Mouse (Mus musculus) forebrain, embryonic 16.5 days (tissue): ENCODE measurements at regions not wholly inside any gene's neighbourhood (a gene's known extent, or its start where the extent isn't known, plus 50 kb on each side); places are given as distances from the start of the nearest gene placed in this dataset.
"Not testable (repeated sequence)": the region's sequence is repeated elsewhere in the genome, so short reads cannot be mapped to it uniquely, and the experiment has no call there.

ENCODE experiments used
- ATAC-seq: fragments of 200-750 bp; cut with Nextera tagmentation; 2 replicates; pipeline ENCODE4 v1.8.0; 2017; ENCODE audit warnings: mild to moderate bottlenecking, moderate library complexity
- H3K27ac ChIP-seq: fragments of 300-500 bp; sonication (generic); 2 replicates; pipeline ENCODE4 v1.5.1; 2014; ENCODE audit warnings: low read length, control low read depth
- H3K27me3 ChIP-seq: fragments of 300-500 bp; sonication (generic); replicated peaks from 2 replicates; pipeline ENCODE4 v1.6.1; 2014; ENCODE audit warnings: low read length; ENCODE audit not compliant: control insufficient read depth, insufficient read depth
- H3K36me3 ChIP-seq: fragments of 300-500 bp; sonication (generic); 2 replicates; pipeline ENCODE4 v1.6.1; 2014; ENCODE audit not compliant: control insufficient read depth, insufficient read depth
- H3K4me1 ChIP-seq: fragments of 300-500 bp; sonication (generic); replicated peaks from 2 replicates; pipeline ENCODE4 v1.6.1; 2014; ENCODE audit warnings: low read length; ENCODE audit not compliant: control insufficient read depth, insufficient read depth
- H3K4me2 ChIP-seq: fragments of 300-500 bp; sonication (generic); 2 replicates; pipeline ENCODE4 v1.6.1; 2014; ENCODE audit warnings: mild to moderate bottlenecking, low read length, control low read depth
- H3K4me3 ChIP-seq: fragments of 300-500 bp; sonication (generic); replicated peaks from 2 replicates; pipeline ENCODE4 v1.5.1; 2014; ENCODE audit warnings: mild to moderate bottlenecking, low read length, control low read depth
- H3K9ac ChIP-seq: fragments of 300-500 bp; sonication (generic); replicated peaks from 2 replicates; pipeline ENCODE4 v1.6.1; 2014; ENCODE audit warnings: low read depth, low read length, control low read depth
- H3K9me3 ChIP-seq: fragments of 300-500 bp; sonication (generic); 2 replicates; pipeline ENCODE4 v1.6.1; 2016; ENCODE audit warnings: low read length; ENCODE audit not compliant: control insufficient read depth
- WGBS: fragments of 180-500 bp; shearing (Covaris S2); extraction: QIAGEN DNeasy Blood & Tissue Kit; methylation state at CpG from one replicate; pipeline ENCODE4 v1.1.7; 2014; 5-methylcytosine and 5-hydroxymethylcytosine counted together

- no peaks in the 10 kb centered on the region for H3K27me3 ChIP-seq
- no peak overlapping the region for H3K27ac ChIP-seq
- H3K9me3 ChIP-seq = no peaks in the 10 kb centered on the region
- H3K36me3 ChIP-seq = no peaks in the 10 kb centered on the region
- H3K4me2 ChIP-seq = no peak overlapping the region
- no peak for ATAC-seq
- H3K9ac ChIP-seq = no peak overlapping the region
- H3K4me1 ChIP-seq = no peaks in the 10 kb centered on the region
- H3K4me3 ChIP-seq = no peak overlapping the region
- 71% methylated on average over 8 of the region's 8 CpGs for WGBS
These were observed 160.8 kb upstream of the Tab2 start for GRCm38 (mm10) chr10:8116821-8117220.

GRCm38 (mm10) chr10:8114932-8115331 lies 158.9 kb upstream of the Tab2 start:
- not testable (repeated sequence) for H3K27me3 ChIP-seq, H3K4me2 ChIP-seq
- WGBS = 52% methylated on average over 5 of the region's 5 CpGs

GRCm38 (mm10) chr10:8114530-8114929 lies 158.5 kb upstream of the Tab2 start:
- 53% methylated on average over 3 of the region's 3 CpGs for WGBS
- H3K27ac ChIP-seq = no peak overlapping the region
- no peaks in the 10 kb centered on the region for H3K4me1 ChIP-seq
- H3K4me2 ChIP-seq = no peak overlapping the region
- no peaks in the 10 kb centered on the region for H3K27me3 ChIP-seq
- no peak overlapping the region for H3K9ac ChIP-seq
- H3K36me3 ChIP-seq = no peaks in the 10 kb centered on the region
- H3K9me3 ChIP-seq = no peaks in the 10 kb centered on the region
- no peak for ATAC-seq
- no peak overlapping the region for H3K4me3 ChIP-seq

More at GRCm38 (mm10) chr10:8114932-8115331, 158.9 kb upstream of the Tab2 start:
- H3K9ac ChIP-seq, ATAC-seq, H3K9me3 ChIP-seq, H3K36me3 ChIP-seq, H3K27ac ChIP-seq, H3K4me3 ChIP-seq, H3K4me1 ChIP-seq: not testable (repeated sequence)

GRCm38 (mm10) chr10:8100489-8100888 lies 144.5 kb upstream of the Tab2 start:
- no peaks in the 10 kb centered on the region for H3K27me3 ChIP-seq
- H3K9me3 ChIP-seq = peaks cover 4% of the 10 kb centered on the region; the same call in 1 of the 2 replicates
- no peak overlapping the region for H3K4me2 ChIP-seq
- 90% methylated on average over 6 of the region's 6 CpGs for WGBS
- no peak overlapping the region for H3K27ac ChIP-seq
- no peak for ATAC-seq
- H3K4me3 ChIP-seq = no peak overlapping the region
- no peaks in the 10 kb centered on the region for H3K4me1 ChIP-seq
- no peaks in the 10 kb centered on the region for H3K36me3 ChIP-seq
- H3K9ac ChIP-seq = no peak overlapping the region

- H3K4me3 ChIP-seq = no peak overlapping the region
- no peaks in the 10 kb centered on the region for H3K36me3 ChIP-seq
- H3K9ac ChIP-seq = no peak overlapping the region
- H3K27ac ChIP-seq = no peak overlapping the region
- H3K9me3 ChIP-seq = peaks cover 2% of the 10 kb centered on the region; the same call in 1 of the 2 replicates
- WGBS = 19% methylated on average over 2 of the region's 2 CpGs
- H3K4me2 ChIP-seq = no peak overlapping the region
- H3K27me3 ChIP-seq = no peaks in the 10 kb centered on the region
- H3K4me1 ChIP-seq = peaks cover 4% of the 10 kb centered on the region; the same call in 1 of the 2 replicates
- ATAC-seq = no peak
These were observed 139.9 kb upstream of the Tab2 start for GRCm38 (mm10) chr10:8095924-8096323.

- Histone ChIP-seq H3K9ac (no peak overlapping the region), H3K4me1 (peaks cover 4% of the 10 kb centered on the region; the same call in 1 of the 2 replicates), H3K27me3 (no peaks in the 10 kb centered on the region), H3K4me3 (no peak overlapping the region), H3K36me3 (no peaks in the 10 kb centered on the region), H3K27ac (no peak overlapping the region), H3K9me3 (peaks cover 2% of the 10 kb centered on the region; the same call in 1 of the 2 replicates), H3K4me2 (no peak overlapping the region)
- ATAC-seq = no peak
- 85% methylated on average over 3 of the region's 3 CpGs for WGBS
These were observed 139.2 kb upstream of the Tab2 start for GRCm38 (mm10) chr10:8095206-8095605.

- no peaks in the 10 kb centered on the region for H3K9me3 ChIP-seq
- no peaks in the 10 kb centered on the region for H3K36me3 ChIP-seq
- H3K27me3 ChIP-seq = no peaks in the 10 kb centered on the region
- no peak overlapping the region for H3K4me3 ChIP-seq
- H3K4me2 ChIP-seq = no peak overlapping the region
- ATAC-seq = peak; percentile 23; the same call in 1 of the 2 replicates
- 34% methylated on average over 8 of the region's 8 CpGs for WGBS
- H3K4me1 ChIP-seq = peaks cover 7% of the 10 kb centered on the region; the same call in 1 of the 2 replicates
- no peak overlapping the region for H3K27ac ChIP-seq
- no peak overlapping the region for H3K9ac ChIP-seq
These were observed 136.0 kb upstream of the Tab2 start for GRCm38 (mm10) chr10:8091871-8092552.

- Histone ChIP-seq H3K4me3 (no peak overlapping the region), H3K4me2 (no peak overlapping the region), H3K36me3 (no peaks in the 10 kb centered on the region), H3K9ac (no peak overlapping the region), H3K27me3 (no peaks in the 10 kb centered on the region), H3K9me3 (no peaks in the 10 kb centered on the region), H3K4me1 (peaks cover 7% of the 10 kb centered on the region; the same call in 1 of the 2 replicates), H3K27ac (no peak overlapping the region)
- ATAC-seq = no peak
- WGBS = 3% methylated on average over 9 of the region's 9 CpGs
These were observed 133.3 kb upstream of the Tab2 start for GRCm38 (mm10) chr10:8089296-8089695.

- no peaks in the 10 kb centered on the region for H3K27me3 ChIP-seq
- H3K9ac ChIP-seq = no peak overlapping the region
- H3K9me3 ChIP-seq = no peaks in the 10 kb centered on the region
- WGBS = 69% methylated on average over 3 of the region's 3 CpGs
- peaks cover 7% of the 10 kb centered on the region; the same call in 1 of the 2 replicates for H3K4me1 ChIP-seq
- no peak for ATAC-seq
- H3K4me3 ChIP-seq = no peak overlapping the region
- H3K4me2 ChIP-seq = no peak overlapping the region
- H3K27ac ChIP-seq = no peak overlapping the region
- H3K36me3 ChIP-seq = no peaks in the 10 kb centered on the region
These were observed 132.7 kb upstream of the Tab2 start for GRCm38 (mm10) chr10:8088737-8089136.
